Mouse (Mus musculus) MEL (cell line): ENCODE measurements around the gene Mtcl1. TPM values are rescaled to one million over a fixed set of nuclear protein-coding genes. Genes with fewer than 3 reads are reported as not detected.

Experiments used
- DNase-seq: peaks from one replicate; pipeline ENCODE4 v3.0.0; 2011; ENCODE audit warnings: low read depth, low spot score
- H3K27ac ChIP-seq: 2 replicates; pipeline ENCODE4 v1.5.1; 2012; ENCODE audit warnings: low read depth, mild to moderate bottlenecking, control low read depth, low read length, moderate library complexity; ENCODE audit not compliant: control insufficient read depth
- H3K27me3 ChIP-seq, 2 experiments: fragments of 150-350 bp in 1 of 2; sonication (generic) in 1 of 2; 2 replicates each; pipeline ENCODE4 v1.6.1; 2012; ENCODE audit warnings: low read length in 2 of 2, mild to moderate bottlenecking in 2 of 2, improper control_type of control experiment in 1 of 2, moderate library complexity in 1 of 2; ENCODE audit not compliant: insufficient read depth in 2 of 2, control insufficient read depth in 1 of 2
- H3K36me3 ChIP-seq, 2 experiments: 2 replicates each; pipeline ENCODE4 v1.6.1; 2012 to 2014; ENCODE audit warnings: low read length in 2 of 2, improper control_type of control experiment in 1 of 2, inconsistent platforms in 1 of 2, mild to moderate bottlenecking in 1 of 2; ENCODE audit not compliant: insufficient read depth in 2 of 2, control insufficient read depth in 1 of 2
- H3K4me1 ChIP-seq, 2 experiments: fragments of 150-350 bp in 1 of 2; sonication (generic) in 1 of 2; 2 replicates each; pipeline ENCODE4 v1.6.1; 2012; ENCODE audit warnings: low read length in 2 of 2, improper control_type of control experiment in 1 of 2, mild to moderate bottlenecking in 1 of 2; ENCODE audit not compliant: insufficient read depth in 2 of 2, control insufficient read depth in 1 of 2
- H3K4me3 ChIP-seq, 2 experiments: fragments of 150-350 bp in 1 of 2; sonication (generic) in 1 of 2; 2 replicates each; pipeline ENCODE4 v1.5.1; 2012; ENCODE audit warnings: low read depth in 2 of 2, low read length in 2 of 2, mild to moderate bottlenecking in 2 of 2, moderate library complexity in 2 of 2, control low read depth in 1 of 2, improper control_type of control experiment in 1 of 2; ENCODE audit not compliant: control insufficient read depth in 1 of 2, insufficient read depth in 1 of 2
- H3K79me2 ChIP-seq: 2 replicates; pipeline ENCODE4 v1.6.1; 2012; ENCODE audit warnings: mild to moderate bottlenecking, low read length, moderate library complexity; ENCODE audit not compliant: control insufficient read depth, poor library complexity, insufficient read depth
- H3K9ac ChIP-seq: 2 replicates; pipeline ENCODE4 v1.6.1; 2012; ENCODE audit warnings: low read depth, mild to moderate bottlenecking, control low read depth, low read length, moderate library complexity; ENCODE audit not compliant: control insufficient read depth, poor library complexity, severe bottlenecking
- H3K9me3 ChIP-seq: fragments of 150-350 bp; sonication (generic); replicated peaks from 2 replicates; pipeline ENCODE4 v1.6.1; 2012; ENCODE audit warnings: mild to moderate bottlenecking, low read length, improper control_type of control experiment, moderate library complexity; ENCODE audit not compliant: insufficient read depth
- BHLHE40 ChIP-seq: IDR thresholded peaks from 2 replicates; pipeline ENCODE4 v1.6.1; 2012; ENCODE audit warnings: low read depth, mild to moderate bottlenecking, inconsistent platforms, low read length, improper control_type of control experiment, borderline replicate concordance
- CHD1 ChIP-seq: IDR thresholded peaks from 2 replicates; pipeline ENCODE4 v1.6.1; 2012; ENCODE audit warnings: low read depth, mild to moderate bottlenecking, inconsistent platforms, low read length, improper control_type of control experiment
- CTCF ChIP-seq, 3 experiments: IDR thresholded peaks in 2 of 3; conservative IDR thresholded peaks in 1 of 3; 2 replicates each; pipeline ENCODE4 v1.5.1; 2011 to 2012; ENCODE audit warnings: low read length in 3 of 3, low read depth in 2 of 3, mild to moderate bottlenecking in 2 of 3, improper control_type of control experiment in 1 of 3, inconsistent platforms in 1 of 3, mixed read lengths in 1 of 3, moderate library complexity in 1 of 3; ENCODE audit not compliant: control insufficient read depth in 1 of 3, insufficient read depth in 1 of 3, poor library complexity in 1 of 3, severe bottlenecking in 1 of 3
- E2F4 ChIP-seq: IDR thresholded peaks from 2 replicates; pipeline ENCODE4 v1.6.1; 2011; ENCODE audit warnings: low read depth, low read length, improper control_type of control experiment, borderline replicate concordance
- EP300 ChIP-seq, 2 experiments: IDR thresholded peaks; 2 replicates each; pipeline ENCODE4 v1.6.1; 2011; ENCODE audit warnings: improper control_type of control experiment in 2 of 2, low read length in 2 of 2, low read depth in 1 of 2, mild to moderate bottlenecking in 1 of 2
- JUND ChIP-seq: IDR thresholded peaks from 2 replicates; pipeline ENCODE4 v1.6.1; 2011; ENCODE audit warnings: low read depth, mild to moderate bottlenecking, improper control_type of control experiment, low read length
- KAT2A ChIP-seq: conservative IDR thresholded peaks from 2 replicates; pipeline ENCODE4 v1.6.1; 2012; ENCODE audit warnings: low read depth, low read length, improper control_type of control experiment, inconsistent platforms
- MAFK ChIP-seq: IDR thresholded peaks from 2 replicates; pipeline ENCODE4 v1.6.1; 2011; ENCODE audit warnings: low read depth, mild to moderate bottlenecking, low read length, improper control_type of control experiment, borderline replicate concordance
- MYB ChIP-seq: IDR thresholded peaks from 2 replicates; pipeline ENCODE4 v1.6.1; 2011; ENCODE audit warnings: mild to moderate bottlenecking, low read depth, low read length, improper control_type of control experiment
- NRF1 ChIP-seq: IDR thresholded peaks from 2 replicates; pipeline ENCODE4 v1.6.1; 2014; ENCODE audit warnings: low read depth, mild to moderate bottlenecking, inconsistent platforms, low read length, improper control_type of control experiment, moderate library complexity; ENCODE audit not compliant: poor library complexity, insufficient read depth, severe bottlenecking
- POLR2A ChIP-seq, 2 experiments: IDR thresholded peaks; 2 replicates each; pipeline ENCODE4 v1.6.1; 2011 to 2012; ENCODE audit warnings: low read length in 2 of 2, mild to moderate bottlenecking in 2 of 2, control low read depth in 1 of 2, improper control_type of control experiment in 1 of 2, low read depth in 1 of 2, moderate library complexity in 1 of 2; ENCODE audit not compliant: control insufficient read depth in 1 of 2, insufficient read depth in 1 of 2, poor library complexity in 1 of 2
- RCOR1 ChIP-seq: IDR thresholded peaks from 2 replicates; pipeline ENCODE4 v1.6.1; 2012; ENCODE audit warnings: low read depth, mild to moderate bottlenecking, inconsistent platforms, low read length, improper control_type of control experiment
- TBP ChIP-seq: IDR thresholded peaks from 2 replicates; pipeline ENCODE4 v1.8.0; 2011; ENCODE audit warnings: low read depth, low read length, improper control_type of control experiment
- ZC3H11A ChIP-seq: IDR thresholded peaks from 2 replicates; pipeline ENCODE4 v1.6.1; 2012; ENCODE audit warnings: low read depth, mild to moderate bottlenecking, inconsistent platforms, low read length, improper control_type of control experiment
- ZMIZ1 ChIP-seq: IDR thresholded peaks from 2 replicates; pipeline ENCODE4 v1.6.1; 2012; ENCODE audit warnings: low read depth, mild to moderate bottlenecking, inconsistent platforms, low read length, improper control_type of control experiment, moderate library complexity
- polyA plus RNA-seq, 2 experiments: library from polyadenylated mRNA; stranded (reverse) in 1 of 2; unstranded in 1 of 2; fragments of >175 nt in 1 of 2; fragments of >200 nt in 1 of 2; gene quantifications; 2 replicates each; pipeline versions ENCODE4 v1.2.1 to v1.2.4; 2012; ENCODE audit warnings: low replicate concordance in 2 of 2, low read depth in 1 of 2; ENCODE audit not compliant: insufficient read length in 2 of 2, insufficient read depth in 1 of 2, missing spikeins in 1 of 2
- total RNA-seq: library from RNA; depleted of rRNA; stranded (reverse); fragments of 300-350 nt; gene quantifications from 2 replicates; pipeline ENCODE4 v1.2.3, GENCODE M21; 2012

Mtcl1 gene
- total and polyA plus RNA-seq, 3 experiments: not detected

GRCm38 (mm10) chr17:66352847-66353643, 96.5 kb downstream of the Mtcl1 start:
- TF ChIP-seq RCOR1 (no peak), KAT2A (no peak), E2F4 (no peak), JUND (no peak), TBP (no peak), EP300 (IDR thresholded peaks at IDR 0.05; ENCODE audit: low read depth in 1 of 2, low read length in 2 of 2) (no peak), POLR2A (IDR thresholded peaks at IDR 0.05; ENCODE audit: control insufficient read depth in 1 of 2, insufficient read depth in 1 of 2, low read depth in 1 of 2, low read length in 2 of 2, poor library complexity in 1 of 2) (no peak), NRF1 (no peak), MYB (no peak), ZMIZ1 (no peak), CTCF (IDR thresholded peaks at IDR 0.05 in 2 of 3, conservative IDR thresholded peaks at IDR 0.05 in 1 of 3; ENCODE audit: control insufficient read depth in 1 of 3, insufficient read depth in 1 of 3, low read depth in 2 of 3, low read length in 3 of 3, poor library complexity in 1 of 3, severe bottlenecking in 1 of 3) (no peak), ZC3H11A (no peak), CHD1 (no peak)
- Histone ChIP-seq H3K36me3 (no peaks in the 10 kb centered on the region), H3K27ac (no peak overlapping the region), H3K9me3 (no peaks in the 10 kb centered on the region), H3K27me3 (no peaks in the 10 kb centered on the region), H3K79me2 (no peaks in the 10 kb centered on the region), H3K9ac (no peak overlapping the region), H3K4me1 (no peaks in the 10 kb centered on the region), H3K4me3 (no peak overlapping the region)
- no peak for DNase-seq

DNA sequence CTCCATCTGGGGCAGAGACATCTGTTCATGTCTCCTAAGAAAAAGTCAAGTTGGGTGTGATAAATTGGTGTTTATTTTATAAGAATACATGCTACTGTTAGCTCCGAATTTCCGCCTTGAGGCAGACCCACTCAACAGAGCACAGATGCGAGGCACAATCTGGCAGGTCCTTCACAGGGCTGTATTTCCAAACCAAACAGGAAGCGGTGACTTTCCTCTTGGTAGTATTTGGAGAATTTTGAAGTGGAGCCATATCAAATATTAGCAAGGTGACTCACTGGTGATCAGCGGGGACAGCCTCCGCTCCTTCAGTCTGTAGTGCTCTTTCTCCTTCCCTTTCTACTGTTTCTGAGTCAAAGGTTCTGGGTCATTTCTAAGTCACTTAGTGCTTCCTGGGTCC, 97.3 kb downstream of the Mtcl1 start:
- Histone ChIP-seq H3K36me3 (no peaks in the 10 kb centered on the region), H3K9me3 (no peaks in the 10 kb centered on the region), H3K9ac (no peak overlapping the region), H3K79me2 (no peaks in the 10 kb centered on the region), H3K27me3 (no peaks in the 10 kb centered on the region), H3K4me1 (no peaks in the 10 kb centered on the region), H3K27ac (no peak overlapping the region), H3K4me3 (no peak overlapping the region)
- no peak for TF ChIP-seq MAFK
- no peak for TF ChIP-seq E2F4
- no peak for TF ChIP-seq BHLHE40
- TF ChIP-seq ZC3H11A: no peak
- no peak for DNase-seq
